Mouse (Mus musculus): ENCODE results near the gene Snx4. TPM values are rescaled to one million over a fixed set of nuclear protein-coding genes. Genes with fewer than 3 reads are reported as not detected.
"Not testable (repeated sequence)": the region's sequence is repeated elsewhere in the genome, so short reads cannot be mapped to it uniquely, and the experiment has no call there.

Gene Snx4
- polyA plus RNA-seq (2016; fragmentation: Nextera tagmentation; extraction: Ambion mirVana): 79.0 and 81.0 TPM in 2 replicates

- no peaks in the 10 kb centered on the region for H3K36me3 ChIP-seq
- H3K9ac ChIP-seq: peak within 1 kb of the TSS; percentile 88
- H3K27ac ChIP-seq: peak within 1 kb of the TSS; percentile 82
- H3K4me1 ChIP-seq: peaks cover 8% of the 10 kb centered on the region
- peak within 1 kb of the TSS; percentile 89 for H3K4me3 ChIP-seq
- no peaks in the 10 kb centered on the region for H3K27me3 ChIP-seq
- under 1% methylated on average over 72 of the region's 72 CpGs for whole genome bisulfite sequencing
- H3K9me3 ChIP-seq: no peaks in the 10 kb centered on the region
- H3K4me2 ChIP-seq (replicated peaks): peak within 1 kb of the TSS; percentile 64
- peak; percentile 90 for ATAC-seq (ENCODE audit: insufficient number of reproducible peaks, insufficient read depth, low FRiP score, low TSS enrichment)
These were observed at the start of gene Snx4 for GRCm38 (mm10) chr16:33251194-33252051. Gene Snx4 (plus strand): TSS chr16:33251442.

GRCm38 (mm10) chr16:33210812-33211211, 40.4 kb upstream of the Snx4 start:
- H3K4me1 ChIP-seq: no peaks in the 10 kb centered on the region
- no peaks in the 10 kb centered on the region for H3K9me3 ChIP-seq
- no peak overlapping the region for H3K4me3 ChIP-seq
- no peak for ATAC-seq (ENCODE audit: insufficient number of reproducible peaks, insufficient read depth, low FRiP score, low TSS enrichment)
- no peak overlapping the region for H3K27ac ChIP-seq
- WGBS: 71% methylated on average over 2 of the region's 2 CpGs
- H3K27me3 ChIP-seq: no peaks in the 10 kb centered on the region
- H3K9ac ChIP-seq: no peak overlapping the region
- peaks cover 65% of the 10 kb centered on the region for H3K36me3 ChIP-seq
- H3K4me2 ChIP-seq (replicated peaks): no peak overlapping the region

- ATAC-seq (ENCODE audit: insufficient number of reproducible peaks, insufficient read depth, low FRiP score, low TSS enrichment): no peak
- Histone ChIP-seq H3K4me2 (replicated peaks) (no peak overlapping the region), H3K4me1 (no peaks in the 10 kb centered on the region), H3K4me3 (no peak overlapping the region), H3K9me3 (no peaks in the 10 kb centered on the region), H3K36me3 (peaks cover 41% of the 10 kb centered on the region), H3K27ac (no peak overlapping the region), H3K9ac (no peak overlapping the region), H3K27me3 (no peaks in the 10 kb centered on the region)
- 81% methylated on average over 9 of the region's 9 CpGs for WGBS
These were observed 34.8 kb upstream of the Snx4 start for GRCm38 (mm10) chr16:33216313-33217003.

GRCm38 (mm10) chr16:33217553-33218085, 33.6 kb upstream of the Snx4 start:
- WGBS: 70% methylated on average over 3 of the region's 3 CpGs

GRCm38 (mm10) chr16:33222482-33222881, 28.8 kb upstream of the Snx4 start:
- Histone ChIP-seq H3K36me3 (peaks cover 40% of the 10 kb centered on the region), H3K27ac (no peak overlapping the region), H3K4me2 (replicated peaks) (no peak overlapping the region), H3K27me3 (no peaks in the 10 kb centered on the region), H3K9ac (no peak overlapping the region), H3K4me1 (no peaks in the 10 kb centered on the region), H3K4me3 (no peak overlapping the region), H3K9me3 (no peaks in the 10 kb centered on the region)
- ATAC-seq (ENCODE audit: insufficient number of reproducible peaks, insufficient read depth, low FRiP score, low TSS enrichment): no peak
- 84% methylated on average over 3 of the region's 3 CpGs for WGBS

More at GRCm38 (mm10) chr16:33217553-33218085, 33.6 kb upstream of the Snx4 start:
- H3K4me1 ChIP-seq; H3K4me2 ChIP-seq (replicated peaks); H3K9ac ChIP-seq; H3K27me3 ChIP-seq; H3K4me3 ChIP-seq; H3K9me3 ChIP-seq; ATAC-seq (ENCODE audit: insufficient number of reproducible peaks, insufficient read depth, low FRiP score, low TSS enrichment); H3K27ac ChIP-seq: not testable (repeated sequence)
- H3K36me3 ChIP-seq: peaks cover 36% of the 10 kb centered on the region

- H3K27ac ChIP-seq: no peak overlapping the region
- 85% methylated on average over 5 of the region's 5 CpGs for WGBS
- peaks cover 55% of the 10 kb centered on the region for H3K36me3 ChIP-seq
- H3K9ac ChIP-seq: no peak overlapping the region
- no peaks in the 10 kb centered on the region for H3K9me3 ChIP-seq
- H3K4me3 ChIP-seq: no peak overlapping the region
- no peaks in the 10 kb centered on the region for H3K27me3 ChIP-seq
- no peaks in the 10 kb centered on the region for H3K4me1 ChIP-seq
- no peak overlapping the region for H3K4me2 ChIP-seq (replicated peaks)
- ATAC-seq (ENCODE audit: insufficient number of reproducible peaks, insufficient read depth, low FRiP score, low TSS enrichment): no peak
These were observed 26.9 kb upstream of the Snx4 start for GRCm38 (mm10) chr16:33224381-33224780.

- Histone ChIP-seq H3K36me3 (peaks cover 60% of the 10 kb centered on the region), H3K9me3 (no peaks in the 10 kb centered on the region), H3K27me3 (no peaks in the 10 kb centered on the region), H3K9ac (no peak overlapping the region), H3K4me2 (replicated peaks) (no peak overlapping the region), H3K27ac (no peak overlapping the region), H3K4me3 (no peak overlapping the region), H3K4me1 (no peaks in the 10 kb centered on the region)
- 85% methylated on average over 12 of the region's 12 CpGs for WGBS
- ATAC-seq (ENCODE audit: insufficient number of reproducible peaks, insufficient read depth, low FRiP score, low TSS enrichment): no peak
These were observed 17.1 kb upstream of the Snx4 start for GRCm38 (mm10) chr16:33234128-33234527.

- H3K4me2 ChIP-seq (replicated peaks): no peak overlapping the region
- H3K27me3 ChIP-seq: no peaks in the 10 kb centered on the region
- ATAC-seq (ENCODE audit: insufficient number of reproducible peaks, insufficient read depth, low FRiP score, low TSS enrichment): no peak
- H3K4me3 ChIP-seq: no peak overlapping the region
- WGBS: 75% methylated on average over 6 of the region's 6 CpGs
- no peaks in the 10 kb centered on the region for H3K4me1 ChIP-seq
- no peak overlapping the region for H3K27ac ChIP-seq
- H3K9ac ChIP-seq: no peak overlapping the region
- H3K9me3 ChIP-seq: no peaks in the 10 kb centered on the region
- H3K36me3 ChIP-seq: peaks cover 65% of the 10 kb centered on the region
These were observed 15.1 kb upstream of the Snx4 start for GRCm38 (mm10) chr16:33236151-33236550.

GRCm38 (mm10) chr16:33239305-33239704, 11.9 kb upstream of the Snx4 start:
- Histone ChIP-seq H3K9me3 (no peaks in the 10 kb centered on the region), H3K27ac (no peak overlapping the region), H3K4me2 (replicated peaks) (no peak overlapping the region), H3K4me3 (no peak overlapping the region), H3K9ac (no peak overlapping the region), H3K27me3 (no peaks in the 10 kb centered on the region), H3K36me3 (peaks cover 74% of the 10 kb centered on the region), H3K4me1 (no peaks in the 10 kb centered on the region)
- ATAC-seq (ENCODE audit: insufficient number of reproducible peaks, insufficient read depth, low FRiP score, low TSS enrichment): no peak
- 94% methylated on average over 2 of the region's 2 CpGs for WGBS

- Histone ChIP-seq H3K9me3 (no peaks in the 10 kb centered on the region), H3K4me2 (replicated peaks) (no peak overlapping the region), H3K36me3 (peaks cover 56% of the 10 kb centered on the region), H3K4me3 (no peak overlapping the region), H3K4me1 (no peaks in the 10 kb centered on the region), H3K27me3 (no peaks in the 10 kb centered on the region), H3K9ac (no peak overlapping the region), H3K27ac (no peak overlapping the region)
- 85% methylated on average over 6 of the region's 6 CpGs for WGBS
- no peak for ATAC-seq (ENCODE audit: insufficient number of reproducible peaks, insufficient read depth, low FRiP score, low TSS enrichment)
These were observed 9.2 kb upstream of the Snx4 start for GRCm38 (mm10) chr16:33242046-33242445.

- H3K4me2 ChIP-seq (replicated peaks): no peak overlapping the region
- H3K9me3 ChIP-seq: no peaks in the 10 kb centered on the region
- H3K9ac ChIP-seq: no peak overlapping the region
- H3K27me3 ChIP-seq: no peaks in the 10 kb centered on the region
- ATAC-seq (ENCODE audit: insufficient number of reproducible peaks, insufficient read depth, low FRiP score, low TSS enrichment): no peak
- H3K4me3 ChIP-seq: no peak overlapping the region
- WGBS: 86% methylated on average over 6 of the region's 6 CpGs
- H3K4me1 ChIP-seq: no peaks in the 10 kb centered on the region
- peaks cover 41% of the 10 kb centered on the region for H3K36me3 ChIP-seq
- no peak overlapping the region for H3K27ac ChIP-seq
These were observed 7.0 kb upstream of the Snx4 start for GRCm38 (mm10) chr16:33244136-33244691.
